Comparison of ENCODE assay signal across 8 mouse cellular contexts in genomic region chr9:70142460-70142859, GRCm38 (mm10). TPM values are rescaled to one million over a fixed set of nuclear protein-coding genes. Genes with fewer than 3 reads are reported as not detected.
DNase-seq lines count a peak whose midpoint lies in the region; ATAC-seq lines count a peak whose summit lies in the region.

Gene Fam81a (minus strand): TSS chr9:70142560.

- H3K4me1 ChIP-seq in megakaryocyte, embryonic 14.5 days = peaks cover 14% of the 10 kb centered on the region
- H3K4me1 ChIP-seq in heart, embryonic 12.5 days (replicated peaks) = peaks cover 30% of the 10 kb centered on the region
- peaks cover 20% of the 10 kb centered on the region for H3K4me1 ChIP-seq in neural tube, embryonic 15.5 days

- H3K36me3 ChIP-seq in megakaryocyte, embryonic 14.5 days (replicated peaks; ENCODE audit: low read length) = no peaks in the 10 kb centered on the region
- no peaks in the 10 kb centered on the region for H3K36me3 ChIP-seq in heart, embryonic 12.5 days
- no peaks in the 10 kb centered on the region for H3K36me3 ChIP-seq in neural tube, embryonic 15.5 days

- no peak within 1 kb of the TSS for H3K27ac ChIP-seq in heart, embryonic 12.5 days (ENCODE audit: poor library complexity, severe bottlenecking)
- H3K27ac ChIP-seq in neural tube, embryonic 15.5 days (replicated peaks) = peak within 1 kb of the TSS; percentile 76

- intact Hi-C loops in left cerebral cortex, postnatal 14 days (cut with DNase I) = loop anchor here (5.0 kb wide), 1 partner anchor 65 kb away; the partner anchor contains the start of gene Myo1e

- peaks cover 65% of the 10 kb centered on the region for H3K27me3 ChIP-seq in megakaryocyte, embryonic 14.5 days (replicated peaks)
- peaks cover 22% of the 10 kb centered on the region; the same call in 1 of the 2 replicates for H3K27me3 ChIP-seq in heart, embryonic 12.5 days (replicated peaks)
- peaks cover 4% of the 10 kb centered on the region for H3K27me3 ChIP-seq in neural tube, embryonic 15.5 days (replicated peaks)

- peak within 1 kb of the TSS; percentile 77 for H3K9ac ChIP-seq in heart, embryonic 12.5 days
- H3K9ac ChIP-seq in neural tube, embryonic 15.5 days (replicated peaks) = peak within 1 kb of the TSS; percentile 70

- no peak for ATAC-seq in megakaryocyte, adult 5-6 weeks (ENCODE audit: poor library complexity, severe bottlenecking)
- no peak for ATAC-seq in heart, embryonic 12.5 days (ENCODE audit: insufficient number of reproducible peaks, low FRiP score)
- ATAC-seq in neural tube, embryonic 15.5 days (ENCODE audit: low FRiP score) = no peak

- DNase-seq in left cerebral cortex, postnatal 14 days (ENCODE audit: low spot score in 2 of 2) = no peak
- DNase-seq in embryo, embryonic 9.5 days (ENCODE audit: extremely low spot score) = no peak
- DNase-seq in Muller cell, postnatal 12 days (ENCODE audit: inconsistent ontology term) = no peak
- DNase-seq in lung, postnatal 25 days (ENCODE audit: low spot score) = no peak

- WGBS in heart, embryonic 12.5 days = 70% methylated on average over 7 of the region's 7 CpGs
- WGBS in neural tube, embryonic 15.5 days = 68% methylated on average over 7 of the region's 7 CpGs

- no peaks in the 10 kb centered on the region for H3K9me3 ChIP-seq in megakaryocyte, embryonic 14.5 days
- H3K9me3 ChIP-seq in heart, embryonic 12.5 days (replicated peaks) = no peaks in the 10 kb centered on the region
- H3K9me3 ChIP-seq in neural tube, embryonic 15.5 days (replicated peaks) = no peaks in the 10 kb centered on the region

- peak within 1 kb of the TSS; percentile 86 for H3K4me3 ChIP-seq in megakaryocyte, embryonic 14.5 days (replicated peaks)
- H3K4me3 ChIP-seq in heart, embryonic 12.5 days = peak within 1 kb of the TSS; percentile 80
- peak within 1 kb of the TSS; percentile 72 for H3K4me3 ChIP-seq in neural tube, embryonic 15.5 days (replicated peaks)

- H3K4me2 ChIP-seq in heart, embryonic 12.5 days = peak within 1 kb of the TSS; percentile 97
- peak within 1 kb of the TSS; percentile 90 for H3K4me2 ChIP-seq in neural tube, embryonic 15.5 days

RNA-seq across cellular contexts. Expression of gene Fam81a, which starts in this region (rescaled TPM):
- polyA plus RNA-seq in megakaryocyte, embryonic 14.5 days (2012; ENCODE audit: insufficient read depth, low replicate concordance) = not detected in 2 replicates
- not detected in 2 replicates for total RNA-seq in megakaryocyte, adult 5-6 weeks (2015)
- 0.07 TPM in 1 of 2 replicates, not detected in the other for total RNA-seq in megakaryocyte, adult 5-6 weeks (2017)
- polyA plus RNA-seq in heart, embryonic 12.5 days (2016; fragmentation: Nextera tagmentation; extraction: Ambion mirVana) = 31.5 and 35.0 TPM in 2 replicates
- 100 to 1,000 TPM; 194 to 203 TPM for total RNA-seq in left cerebral cortex, postnatal 14 days (2021)
- polyA plus RNA-seq in neural tube, embryonic 15.5 days (2015; fragmentation: Nextera tagmentation; extraction: Ambion mirVana) = 9.1 and 9.5 TPM in 2 replicates

Comparison
In these comparisons a context has a peak if more than half of its experiments do, and no peak if none do; other contexts are left out.
1. RNA of gene Fam81a (total RNA-seq): 194 to 203 TPM in left cerebral cortex, postnatal 14 days; 0.07 TPM in megakaryocyte, adult 5-6 weeks; every median in the first group is over 100 times any median in the second.
2. RNA of gene Fam81a (polyA plus RNA-seq): 31.5 to 35.0 TPM in heart, embryonic 12.5 days and 9.1 to 9.5 TPM in neural tube, embryonic 15.5 days; not detected in megakaryocyte, embryonic 14.5 days; every median in the first group is over 10 times any median in the second.
3. Peak in every context shown above with its lines, with median percentiles within 50 percentile points of each other: H3K4me3 ChIP-seq.